Mouse (Mus musculus): ENCODE measurements at regions not wholly inside any gene's neighbourhood (a gene's known extent, or its start where the extent isn't known, plus 50 kb on each side); places are given as distances from the start of the nearest gene placed in this dataset.

DNA sequence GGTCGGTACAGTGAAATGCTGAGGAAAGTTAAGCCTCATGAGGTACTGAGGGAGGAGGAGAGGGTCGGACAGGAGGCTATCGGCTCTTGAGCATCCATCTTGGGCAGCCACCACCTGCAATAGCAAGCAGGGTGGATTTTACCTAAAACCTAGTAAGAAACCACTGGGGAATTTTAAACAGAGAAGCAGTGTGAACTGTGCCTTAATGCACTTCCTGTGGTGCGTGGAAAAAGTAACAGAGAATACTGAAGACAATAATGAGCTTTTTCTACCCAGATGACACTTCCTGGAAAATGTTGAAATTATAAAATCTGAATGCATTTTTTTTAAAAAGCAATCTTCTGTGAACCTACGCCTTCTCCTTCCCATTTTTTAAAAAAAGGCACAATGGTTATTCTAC is 67.1 kb upstream of the Sash1 start:
- in situ Hi-C loops (cut with MboI, MseI), result no loop called here

DNA sequence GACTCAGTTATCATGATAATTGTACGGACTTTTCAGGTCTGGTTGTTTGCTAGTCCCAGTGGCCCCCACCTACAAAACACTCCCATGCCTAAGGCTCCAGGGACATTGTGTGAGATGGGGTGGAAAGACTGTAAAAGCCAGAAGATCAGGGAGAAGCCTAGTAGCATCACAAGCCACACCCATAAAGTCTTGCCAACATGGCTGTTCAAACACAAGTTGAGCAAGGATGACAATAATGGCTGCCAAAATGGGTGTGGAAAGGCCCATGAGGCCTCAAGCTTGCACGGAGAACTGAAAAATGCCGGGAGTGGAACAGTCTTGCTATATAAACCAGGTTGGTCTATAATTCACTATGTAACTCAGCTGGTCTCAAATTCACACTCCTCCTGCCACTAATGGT is 66.1 kb upstream of the Sash1 start:
- in situ Hi-C loops (cut with MboI, MseI), result no loop called here

- in situ Hi-C loops (cut with MboI, MseI), result no loop called here
These were observed 65.5 kb upstream of the Sash1 start for GRCm38 (mm10) chr10:8951236-8951825.

GRCm38 (mm10) chr10:8948227-8948626 is 62.4 kb upstream of the Sash1 start:
- in situ Hi-C loops (cut with MboI, MseI), result no loop called here

DNA sequence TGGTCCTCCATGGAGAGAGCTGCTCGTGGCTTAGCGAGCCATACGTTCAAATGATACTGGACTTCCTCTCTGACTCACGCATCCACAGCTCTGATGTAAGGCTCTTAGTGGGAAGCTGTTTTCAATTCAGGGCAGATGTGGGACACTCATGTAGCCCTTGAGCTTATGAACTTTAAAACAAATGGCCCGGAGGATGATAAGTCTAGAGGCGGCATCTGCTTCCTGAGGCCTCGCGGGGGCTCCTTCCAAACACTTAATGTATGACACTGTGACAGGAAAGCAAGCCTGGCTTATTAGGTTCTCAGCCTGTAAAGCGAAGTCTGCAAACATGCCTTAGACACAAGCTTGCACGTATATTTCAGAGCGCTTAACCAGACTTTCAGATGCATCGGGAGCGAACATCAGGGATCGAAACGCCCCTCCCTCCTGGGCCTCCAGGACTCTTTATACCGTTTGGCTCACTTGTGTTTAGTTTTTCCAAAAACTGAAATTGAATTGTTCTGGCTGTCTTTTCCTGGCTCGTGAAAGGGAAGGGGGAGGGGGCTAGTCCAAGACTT is 59.4 kb upstream of the Sash1 start:
- in situ Hi-C loops (cut with MboI, MseI), result no loop called here

GRCm38 (mm10) chr10:8944586-8944985 is 58.7 kb upstream of the Sash1 start:
- in situ Hi-C loops (cut with MboI, MseI), result no loop called here

- in situ Hi-C loops (cut with MboI, MseI), result no loop called here
These were observed 57.8 kb upstream of the Sash1 start for GRCm38 (mm10) chr10:8943698-8944097.

DNA sequence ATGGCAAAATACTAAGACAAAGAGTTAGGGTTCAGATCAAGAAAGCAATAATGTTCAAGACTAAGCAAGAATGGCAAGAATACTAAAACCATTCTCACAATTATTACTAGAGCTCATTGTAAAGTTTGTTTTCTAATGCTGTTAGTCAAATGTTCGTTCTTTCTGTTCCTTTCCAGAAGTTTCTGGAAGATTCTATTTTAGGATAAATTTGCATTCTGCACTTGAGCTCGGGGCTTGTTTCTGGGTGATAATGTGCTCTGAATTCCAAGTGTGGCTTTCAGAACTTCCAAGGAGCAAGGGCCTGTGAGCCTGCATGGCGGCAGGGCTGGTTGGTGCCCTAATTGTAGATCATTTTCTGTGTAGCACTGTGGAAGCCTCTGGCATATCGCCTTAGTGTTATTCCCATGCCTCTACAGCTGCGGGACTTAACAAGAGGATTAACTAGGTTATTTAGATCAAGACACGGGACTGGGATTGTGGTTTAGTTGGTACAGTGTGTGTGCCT is 57.1 kb upstream of the Sash1 start:
- in situ Hi-C loops (cut with MboI, MseI), result no loop called here

DNA sequence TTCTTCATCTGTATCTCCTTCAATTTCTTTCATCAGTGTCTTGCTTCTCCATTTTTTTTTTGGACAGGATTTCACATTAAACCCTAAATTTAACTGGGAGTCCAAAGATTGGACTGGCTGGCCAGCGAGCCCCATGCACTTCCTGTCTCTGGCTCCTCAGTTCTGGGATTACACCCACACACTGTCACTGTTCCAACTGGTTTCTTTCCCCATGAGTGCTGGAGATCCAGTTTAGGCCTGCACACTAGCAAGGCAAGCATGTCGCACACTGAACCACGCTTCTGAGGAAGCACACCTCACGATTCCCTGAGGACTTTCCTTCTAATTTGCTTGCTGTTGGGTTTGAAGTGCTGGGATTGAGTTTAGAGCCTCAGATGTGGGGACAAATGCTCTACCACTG is 50.5 kb upstream of the Sash1 start:
- in situ Hi-C loops (cut with MboI, MseI), result no loop called here
